ENCODE assay signal across 8 mouse cellular contexts in genomic region chr8:121092627-121093026, GRCm38 (mm10). TPM values are rescaled to one million over a fixed set of nuclear protein-coding genes. Genes with fewer than 3 reads are reported as not detected.
DNase-seq lines count a peak whose midpoint lies in the region; ATAC-seq lines count a peak whose summit lies in the region.

No protein-coding gene starts in this region.

- H3K9me3 ChIP-seq in hindbrain, embryonic 16.5 days (ENCODE audit: control insufficient read depth, low read length), result no peaks in the 10 kb centered on the region

- no peak overlapping the region for H3K9ac ChIP-seq in hindbrain, embryonic 16.5 days (ENCODE audit: low read depth, low read length)

- WGBS in hindbrain, embryonic 16.5 days, result 4% methylated on average over 16 of the region's 16 CpGs

- H3K4me1 ChIP-seq in hindbrain, embryonic 16.5 days (ENCODE audit: control insufficient read depth, insufficient read depth, low read depth, low read length), result no peaks in the 10 kb centered on the region

- H3K4me2 ChIP-seq in hindbrain, embryonic 16.5 days (ENCODE audit: low read length), result no peak overlapping the region

- peak; percentile 76 for ATAC-seq in hindbrain, embryonic 16.5 days
- ATAC-seq in megakaryocyte, adult 5-6 weeks (ENCODE audit: poor library complexity, severe bottlenecking), result peak; percentile 78

- DNase-seq in NIH3T3 (ENCODE audit: low read depth), result peak; percentile 95
- DNase-seq in cerebellum, postnatal 10 days, result peak; percentile 92 to 96
- DNase-seq in gastrocnemius, adult 18-20 months (ENCODE audit: low spot score), result peak; percentile 87
- peak; percentile 53 for DNase-seq in left cerebral cortex, adult 11 months (ENCODE audit: low spot score)
- DNase-seq in right cerebral cortex, postnatal 10 days (ENCODE audit: low spot score in 2 of 2), result peak; percentile 76 to 90
- DNase-seq in urinary bladder, postnatal 10 days (ENCODE audit: low spot score), result peak; percentile 88

- H3K27me3 ChIP-seq in hindbrain, embryonic 16.5 days (replicated peaks; ENCODE audit: control insufficient read depth, insufficient read depth, low read length), result peaks cover 61% of the 10 kb centered on the region

- peaks cover 6% of the 10 kb centered on the region; the same call in 1 of the 2 replicates for H3K36me3 ChIP-seq in hindbrain, embryonic 16.5 days (ENCODE audit: control insufficient read depth, insufficient read depth, low read length)

- no peak overlapping the region for H3K27ac ChIP-seq in hindbrain, embryonic 16.5 days (ENCODE audit: low read depth, low read length)

- H3K4me3 ChIP-seq in hindbrain, embryonic 16.5 days (ENCODE audit: low read length), result no peak overlapping the region

RNA-seq across cellular contexts. Expression of gene Foxf1, which starts 8.4 kb away (rescaled TPM):
- total RNA-seq in gastrocnemius, adult 18-20 months (2021), result under 1 TPM; 0.09 to 0.18 TPM
- polyA plus RNA-seq in hindbrain, embryonic 16.5 days (2015; fragmentation: Nextera tagmentation; extraction: Ambion mirVana), result 1.1 and 1.3 TPM in 2 replicates
- total RNA-seq in megakaryocyte, adult 5-6 weeks (2015), result not detected in 2 replicates
- not detected in 2 replicates for total RNA-seq in megakaryocyte, adult 5-6 weeks (2017)

RNA-seq across cellular contexts. Expression of gene Mthfsd, which starts 15.6 kb away (rescaled TPM):
- 10 to 100 TPM; 12.8 to 14.7 TPM for total RNA-seq in gastrocnemius, adult 18-20 months (2021)
- polyA plus RNA-seq in hindbrain, embryonic 16.5 days (2015; fragmentation: Nextera tagmentation; extraction: Ambion mirVana), result 45.2 and 46.3 TPM in 2 replicates
- 11.0 and 12.6 TPM in 2 replicates for total RNA-seq in megakaryocyte, adult 5-6 weeks (2015)
- 7.1 and 13.1 TPM in 2 replicates for total RNA-seq in megakaryocyte, adult 5-6 weeks (2017)

RNA-seq across cellular contexts. Expression of gene Foxc2, which starts 23.3 kb away (rescaled TPM):
- under 1 TPM; 0.16 to 0.36 TPM for total RNA-seq in gastrocnemius, adult 18-20 months (2021)
- 1.9 and 2.8 TPM in 2 replicates for polyA plus RNA-seq in hindbrain, embryonic 16.5 days (2015; fragmentation: Nextera tagmentation; extraction: Ambion mirVana)
- total RNA-seq in megakaryocyte, adult 5-6 weeks (2015), result not detected in 2 replicates
- not detected in 2 replicates for total RNA-seq in megakaryocyte, adult 5-6 weeks (2017)

RNA-seq across cellular contexts. Expression of gene Foxl1, which starts 35.1 kb away (rescaled TPM):
- total RNA-seq in gastrocnemius, adult 18-20 months (2021), result not detected
- polyA plus RNA-seq in hindbrain, embryonic 16.5 days (2015; fragmentation: Nextera tagmentation; extraction: Ambion mirVana), result 0.09 and 0.16 TPM in 2 replicates
- not detected in 2 replicates for total RNA-seq in megakaryocyte, adult 5-6 weeks (2015)
- not detected in 2 replicates for total RNA-seq in megakaryocyte, adult 5-6 weeks (2017)
